Mouse (Mus musculus) C2C12 (cell line): ENCODE data around the gene Pvrig. TPM values are rescaled to one million over a fixed set of nuclear protein-coding genes. Genes with fewer than 3 reads are reported as not detected.
"Not testable (repeated sequence)": the region's sequence is repeated elsewhere in the genome, so short reads cannot be mapped to it uniquely, and the experiment has no call there.

Source experiments
- H3K27me3 ChIP-seq: one replicate; pipeline ENCODE4 v1.6.1; 2011; ENCODE audit not compliant: control insufficient read depth, insufficient read depth, insufficient read length
- H3K36me3 ChIP-seq: one replicate; pipeline ENCODE4 v1.6.1; 2011; ENCODE audit not compliant: control insufficient read depth, insufficient read depth
- H3K4me3 ChIP-seq: one replicate; pipeline ENCODE4 v1.5.1; 2011; ENCODE audit warnings: mild to moderate bottlenecking, control low read depth; ENCODE audit not compliant: poor library complexity, insufficient read depth, severe bottlenecking
- H3K79me2 ChIP-seq: one replicate; pipeline ENCODE4 v1.6.1; 2011; ENCODE audit not compliant: control insufficient read depth, insufficient read depth
- H3K79me3 ChIP-seq: one replicate; pipeline ENCODE4 v1.6.1; 2011; ENCODE audit warnings: low read depth, control low read depth
- H3ac ChIP-seq: one replicate; pipeline ENCODE3; 2011; ENCODE audit warnings: low read depth; ENCODE audit not compliant: control insufficient read depth, insufficient read length
- CEBPB ChIP-seq: IDR thresholded peaks from one replicate; pipeline ENCODE4 v1.6.1; 2011; ENCODE audit warnings: low read depth, mild to moderate bottlenecking, control low read depth, moderate library complexity
- CTCF ChIP-seq: IDR thresholded peaks from one replicate; pipeline ENCODE4 v1.5.1; 2011; ENCODE audit not compliant: control insufficient read depth, insufficient read depth, insufficient read length
- FOSL1 ChIP-seq: IDR thresholded peaks from one replicate; pipeline ENCODE4 v1.8.0; 2011; ENCODE audit warnings: mild to moderate bottlenecking, low read length; ENCODE audit not compliant: poor library complexity, insufficient read depth, severe bottlenecking
- MAX ChIP-seq: IDR thresholded peaks from one replicate; pipeline ENCODE4 v1.6.1; 2011; ENCODE audit warnings: mild to moderate bottlenecking, control low read depth
- MYOD1 ChIP-seq: IDR thresholded peaks from one replicate; pipeline ENCODE4 v1.6.1; 2011; ENCODE audit warnings: low read depth; ENCODE audit not compliant: control insufficient read depth, insufficient read length
- MYOG ChIP-seq: IDR thresholded peaks from one replicate; pipeline ENCODE4 v1.6.1; 2011; ENCODE audit not compliant: control insufficient read depth, insufficient read length; ENCODE audit errors: extremely low read depth
- USF1 ChIP-seq: IDR thresholded peaks from one replicate; pipeline ENCODE4 v1.6.1; 2011; ENCODE audit warnings: low read depth, mild to moderate bottlenecking, control low read depth, moderate library complexity
- long read RNA-seq, 2 experiments: library from polyadenylated mRNA; unstranded; transcript quantifications; one replicate each; pipeline ENCODE4 v2.0.0; 2019 to 2020
- polyA plus RNA-seq: library from polyadenylated mRNA; unstranded; fragments of >200 nt; fragmentation: generic; extraction: Trizol; gene quantifications from one replicate; pipeline ENCODE4 v1.2.1, GENCODE M21; 2012; ENCODE audit warnings: missing spikeins

Pvrig gene
- polyA plus RNA-seq, result 0.19 TPM
- long read RNA-seq, experiment 1, result 0 reads
- long read RNA-seq, experiment 2, result 0 reads

DNA sequence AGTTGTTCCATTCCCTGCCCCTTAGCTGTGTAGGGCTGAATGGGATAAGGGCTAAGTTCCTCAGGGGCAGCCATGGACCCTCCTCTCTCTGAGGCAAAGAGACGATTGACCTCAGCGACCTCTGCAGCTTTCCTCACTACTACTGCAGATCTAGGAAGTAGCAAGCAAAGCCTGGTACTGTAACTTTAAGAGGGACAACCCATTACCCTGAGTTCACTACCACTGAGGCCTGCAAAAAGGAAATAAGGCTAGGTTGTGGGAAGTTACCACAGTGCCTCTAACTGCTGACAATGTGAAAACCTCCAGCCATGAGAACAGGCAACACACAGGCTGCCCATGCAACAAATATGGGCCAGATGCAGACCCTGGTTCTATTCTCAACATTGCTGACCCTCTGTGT is at the start of gene Pvrig:
Pvrig (plus strand) TSS at position 301 of the 400 bp plus-strand sequence.
- H3K4me3 ChIP-seq, result no peak within 1 kb of the TSS
- H3K27me3 ChIP-seq, result no peaks in the 10 kb centered on the region
- no peaks in the 10 kb centered on the region for H3K79me3 ChIP-seq
- H3ac ChIP-seq, result no peak within 1 kb of the TSS
- TF ChIP-seq CTCF, result no peak
- TF ChIP-seq MYOG, result no peak
- no peak for TF ChIP-seq MAX
- no peak for TF ChIP-seq MYOD1
- TF ChIP-seq CEBPB, result no peak
- no peak for TF ChIP-seq FOSL1
- no peak for TF ChIP-seq USF1
- H3K79me2 ChIP-seq, result no peaks in the 10 kb centered on the region
- no peaks in the 10 kb centered on the region for H3K36me3 ChIP-seq

DNA sequence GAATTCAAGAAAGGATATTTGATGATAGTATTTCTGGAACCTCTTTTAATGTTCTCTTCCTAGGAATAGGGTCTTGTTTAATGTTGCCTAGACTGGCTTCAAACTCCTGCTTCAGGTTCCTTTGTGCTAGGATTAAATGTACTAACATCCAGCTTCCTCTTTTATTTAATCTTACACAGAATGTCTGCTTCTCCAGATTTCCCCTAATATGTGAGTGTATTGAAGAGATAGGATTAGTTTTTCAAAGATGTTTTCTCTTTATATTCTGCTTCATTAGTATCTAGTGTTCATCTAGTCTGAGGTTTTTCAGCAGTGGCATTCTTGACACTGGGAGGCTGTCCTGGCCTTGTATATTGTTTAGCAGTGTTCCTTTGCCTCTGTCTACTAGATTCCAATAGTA is 47.6 kb upstream of the Pvrig start:
- Histone ChIP-seq H3ac (no peak overlapping the region), H3K4me3 (no peak overlapping the region), H3K79me3 (no peaks in the 10 kb centered on the region), H3K79me2 (no peaks in the 10 kb centered on the region), H3K36me3 (no peaks in the 10 kb centered on the region), H3K27me3 (peaks cover 5% of the 10 kb centered on the region)
- TF ChIP-seq USF1, result no peak
- no peak for TF ChIP-seq CEBPB
- no peak for TF ChIP-seq MYOG
- TF ChIP-seq MYOD1, result no peak

DNA sequence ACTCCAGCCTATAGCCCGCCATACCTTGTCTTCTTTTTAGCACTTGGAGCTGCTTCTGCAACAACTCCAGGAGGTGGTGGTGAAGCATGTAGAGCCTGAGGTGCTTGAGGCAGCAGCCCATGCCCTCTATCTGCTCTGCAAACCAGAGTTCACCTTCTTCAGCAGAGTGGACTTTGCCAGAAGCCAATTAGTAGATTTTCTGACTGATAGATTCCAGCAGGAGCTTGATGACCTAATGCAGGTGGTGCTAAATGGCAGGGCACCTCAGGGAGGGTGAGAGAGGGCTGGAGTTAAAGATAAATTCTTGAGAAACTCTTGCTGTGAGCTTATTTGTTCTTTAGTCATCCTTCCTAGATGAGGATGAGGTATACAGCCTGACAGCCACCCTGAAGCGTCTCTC is 42.1 kb upstream of the Pvrig start:
- Histone ChIP-seq H3K79me3 (no peaks in the 10 kb centered on the region), H3ac (no peak overlapping the region), H3K4me3 (no peak overlapping the region), H3K27me3 (peaks cover 6% of the 10 kb centered on the region), H3K36me3 (no peaks in the 10 kb centered on the region), H3K79me2 (no peaks in the 10 kb centered on the region)
- no peak for TF ChIP-seq USF1
- no peak for TF ChIP-seq MAX
- no peak for TF ChIP-seq MYOG
- no peak for TF ChIP-seq CEBPB
- TF ChIP-seq CTCF, result no peak
- no peak for TF ChIP-seq FOSL1
- TF ChIP-seq MYOD1, result no peak

DNA sequence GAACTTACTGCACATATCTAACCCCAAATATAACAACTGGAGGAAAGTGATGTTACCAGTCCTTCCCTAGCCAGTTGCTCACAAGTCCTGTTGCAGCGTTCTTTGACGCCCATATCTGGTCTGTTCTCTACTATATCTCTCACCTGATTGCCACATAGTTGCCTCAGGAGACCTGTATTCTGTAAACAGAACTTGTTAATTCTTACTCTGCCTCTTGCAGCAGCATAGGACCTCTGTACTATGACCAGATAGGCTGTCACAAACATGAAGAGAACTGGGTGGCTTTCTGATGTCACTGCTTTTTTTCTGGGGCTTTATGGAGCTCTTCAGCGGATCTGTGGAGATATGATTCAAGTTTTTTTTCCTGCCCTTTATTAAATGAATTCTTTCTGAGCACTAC is 29.0 kb upstream of the Pvrig start:
- H3K36me3 ChIP-seq, result no peaks in the 10 kb centered on the region
- H3K79me3 ChIP-seq, result no peaks in the 10 kb centered on the region
- H3K4me3 ChIP-seq, result no peak overlapping the region
- no peaks in the 10 kb centered on the region for H3K79me2 ChIP-seq
- TF ChIP-seq CTCF, result no peak
- TF ChIP-seq MYOG, result no peak
- no peak for TF ChIP-seq USF1
- TF ChIP-seq MYOD1, result no peak
- TF ChIP-seq FOSL1, result no peak
- TF ChIP-seq CEBPB, result no peak
- no peak for TF ChIP-seq MAX
- no peak overlapping the region for H3ac ChIP-seq
- no peaks in the 10 kb centered on the region for H3K27me3 ChIP-seq

DNA sequence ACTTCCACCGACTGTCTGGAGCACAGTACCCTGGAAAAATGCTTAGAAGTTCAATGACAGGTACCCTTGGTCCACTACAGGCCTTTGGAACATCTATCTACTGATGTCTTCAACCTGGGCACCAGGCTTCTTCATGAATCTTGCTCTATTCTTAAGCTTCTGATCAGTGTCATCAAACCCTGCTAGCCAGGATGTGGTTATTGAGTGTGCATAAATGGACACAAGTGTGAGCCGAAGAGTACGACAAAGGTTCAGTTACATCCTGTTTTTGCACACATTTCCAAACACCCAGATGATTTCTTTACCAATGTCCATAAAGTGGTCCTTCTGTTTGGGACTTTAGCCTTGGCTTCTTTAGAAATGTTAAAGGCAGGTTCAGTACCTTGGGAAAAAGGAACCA is 1.5 kb downstream of the Pvrig start:
- H3K79me2 ChIP-seq, result no peaks in the 10 kb centered on the region
- H3K27me3 ChIP-seq, result no peaks in the 10 kb centered on the region
- no peak overlapping the region for H3ac ChIP-seq
- H3K36me3 ChIP-seq, result no peaks in the 10 kb centered on the region
- no peak overlapping the region for H3K4me3 ChIP-seq
- no peak for TF ChIP-seq MAX
- no peak for TF ChIP-seq USF1
- no peak for TF ChIP-seq FOSL1
- H3K79me3 ChIP-seq, result no peaks in the 10 kb centered on the region

DNA sequence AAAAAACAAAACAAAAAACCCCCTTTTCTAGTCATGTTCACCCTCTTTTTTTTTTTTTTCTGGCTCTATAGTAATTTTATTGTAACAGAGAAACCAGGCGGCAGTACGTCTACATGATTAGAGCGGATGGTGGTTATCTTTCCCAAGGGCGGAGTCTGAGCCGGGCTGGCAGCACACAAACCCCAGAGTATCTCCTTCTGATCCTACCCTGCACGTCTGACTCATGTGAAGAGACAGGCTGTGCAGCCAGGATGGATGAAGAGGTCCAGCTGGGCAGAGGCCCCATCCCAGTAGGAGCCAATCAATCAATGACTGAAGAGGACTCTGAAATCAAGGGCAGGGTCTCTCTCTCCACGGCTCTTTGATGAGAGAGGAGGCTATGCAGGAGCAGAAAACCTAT is 21.4 kb downstream of the Pvrig start:
- not testable (repeated sequence) for H3K36me3 ChIP-seq, H3K79me3 ChIP-seq, H3K79me2 ChIP-seq, H3K27me3 ChIP-seq, H3ac ChIP-seq, H3K4me3 ChIP-seq

DNA sequence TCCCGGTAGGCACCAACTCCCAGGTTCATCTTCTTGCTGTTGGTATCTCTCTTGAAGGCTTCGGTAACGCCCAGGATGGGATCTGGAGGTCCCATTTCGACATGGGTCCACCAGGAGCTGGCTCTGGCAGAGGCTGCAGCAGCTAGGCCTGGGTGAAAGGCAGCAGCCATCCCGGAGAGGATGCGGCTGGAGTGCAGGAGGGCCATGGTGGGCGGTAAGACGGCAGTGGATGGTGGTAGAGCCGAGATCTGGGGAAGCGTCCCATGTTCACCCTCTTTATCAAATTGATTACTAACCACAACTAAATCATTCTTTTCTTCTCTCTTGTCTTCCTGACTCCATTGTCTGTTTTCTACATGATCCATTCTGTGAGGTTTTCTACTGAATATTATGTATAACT is 23.6 kb downstream of the Pvrig start:
- H3K79me3 ChIP-seq, result not testable (repeated sequence)

More for the DNA sequence above, 23.6 kb downstream of the Pvrig start:
- H3ac ChIP-seq, H3K36me3 ChIP-seq, H3K4me3 ChIP-seq, H3K27me3 ChIP-seq, H3K79me2 ChIP-seq: not testable (repeated sequence)

Other genes with a start within 250 kb of the Pvrig start
- 8.5 TPM for gene Zscan21, start 225.1 kb upstream of the Pvrig start, polyA plus RNA-seq
- 1.9 TPM for gene Zfp113, start 186.2 kb upstream of the Pvrig start, polyA plus RNA-seq
- 182 TPM for gene Cops6, start 180.9 kb upstream of the Pvrig start, polyA plus RNA-seq
- gene Ap4m1, start 170.0 kb upstream of the Pvrig start, polyA plus RNA-seq, result 11.2 TPM
- 208 TPM for gene Mcm7, start 169.5 kb upstream of the Pvrig start, polyA plus RNA-seq
- gene Taf6, start 154.5 kb upstream of the Pvrig start, polyA plus RNA-seq, result 58.1 TPM
- gene Cnpy4, start 154.5 kb upstream of the Pvrig start, polyA plus RNA-seq, result 23.0 TPM
- 2.5 TPM for gene Mblac1, start 147.6 kb upstream of the Pvrig start, polyA plus RNA-seq
- gene Nxpe5, start 116.1 kb upstream of the Pvrig start, polyA plus RNA-seq, result not detected
- gene Lamtor4, start 86.5 kb upstream of the Pvrig start, polyA plus RNA-seq, result 72.8 TPM
- gene BC037034, start 77.9 kb upstream of the Pvrig start, polyA plus RNA-seq, result 6.8 TPM
- 0.08 TPM for gene Gal3st4, start 69.1 kb upstream of the Pvrig start, polyA plus RNA-seq
- not detected for gene Gm43720, start 62.0 kb upstream of the Pvrig start, polyA plus RNA-seq
- gene Gpc2, start 62.0 kb upstream of the Pvrig start, polyA plus RNA-seq, result 0.60 TPM
- gene Stag3, start 61.7 kb upstream of the Pvrig start, polyA plus RNA-seq, result 0.05 TPM
- gene Zfp157, start 99.5 kb downstream of the Pvrig start, polyA plus RNA-seq, result 2.0 TPM
- gene 1700123K08Rik, start 222.8 kb downstream of the Pvrig start, polyA plus RNA-seq, result not detected